Mouse (Mus musculus) frontal cortex, adult 2 months (tissue): ENCODE measurements around the gene Camk1d. TPM values are rescaled to one million over a fixed set of nuclear protein-coding genes. Genes with fewer than 3 reads are reported as not detected.

Experiments
- DNase-seq, 2 experiments: peaks; one replicate each; pipeline ENCODE4 v3.0.0; 2022; ENCODE audit warnings: low spot score in 1 of 2; ENCODE audit errors: extremely low spot score in 1 of 2
- polyA plus RNA-seq: library from polyadenylated mRNA; depleted of rRNA; stranded (reverse); fragments of >200 nt; gene quantifications from 2 replicates; pipeline ENCODE4 v1.2.3, GENCODE M21; 2012

Gene Camk1d
- polyA plus RNA-seq, 1 experiment: 32.6 TPM

GRCm38 (mm10) chr2:5669498-5670040 lies 44.7 kb downstream of the Camk1d start:
- DNase-seq: no peak

GRCm38 (mm10) chr2:5668940-5669339 lies 45.4 kb downstream of the Camk1d start:
- DNase-seq: no peak

- DNase-seq: no peak
Observed at GRCm38 (mm10) chr2:5663499-5663898, 50.8 kb downstream of the Camk1d start.

GRCm38 (mm10) chr2:5661946-5662345 lies 52.4 kb downstream of the Camk1d start:
- DNase-seq: no peak

- DNase-seq: no peak
Observed at GRCm38 (mm10) chr2:5658000-5658399, 56.3 kb downstream of the Camk1d start.

- no peak for DNase-seq
Observed at GRCm38 (mm10) chr2:5656326-5656725, 58.0 kb downstream of the Camk1d start.

GRCm38 (mm10) chr2:5652071-5652470 lies 62.2 kb downstream of the Camk1d start:
- DNase-seq: no peak

GRCm38 (mm10) chr2:5651285-5651870 lies 62.9 kb downstream of the Camk1d start:
- peak in 1 of 2 experiments; percentile 51 for DNase-seq

GRCm38 (mm10) chr2:5649226-5649625 lies 65.1 kb downstream of the Camk1d start:
- DNase-seq: no peak

- DNase-seq: peak in 1 of 2 experiments; percentile 40
Observed at GRCm38 (mm10) chr2:5648764-5649163, 65.6 kb downstream of the Camk1d start.

- DNase-seq: no peak
Observed at GRCm38 (mm10) chr2:5646322-5646721, 68.0 kb downstream of the Camk1d start.

GRCm38 (mm10) chr2:5645584-5645983 lies 68.7 kb downstream of the Camk1d start:
- DNase-seq: no peak

- no peak for DNase-seq
Observed at GRCm38 (mm10) chr2:5643937-5644336, 70.4 kb downstream of the Camk1d start.

GRCm38 (mm10) chr2:5643226-5643625 lies 71.1 kb downstream of the Camk1d start:
- DNase-seq: no peak

GRCm38 (mm10) chr2:5642624-5643023 lies 71.7 kb downstream of the Camk1d start:
- no peak for DNase-seq

- DNase-seq: no peak
Observed at GRCm38 (mm10) chr2:5641678-5642077, 72.6 kb downstream of the Camk1d start.

- no peak for DNase-seq
Observed at GRCm38 (mm10) chr2:5640586-5640985, 73.7 kb downstream of the Camk1d start.

GRCm38 (mm10) chr2:5636801-5637742 lies 77.2 kb downstream of the Camk1d start:
- DNase-seq: peak; percentile 39 to 87

- no peak for DNase-seq
Observed at GRCm38 (mm10) chr2:5632355-5632684, 82.0 kb downstream of the Camk1d start.

- DNase-seq: no peak
Observed at GRCm38 (mm10) chr2:5631676-5632354, 82.5 kb downstream of the Camk1d start.

- no peak for DNase-seq
Observed at GRCm38 (mm10) chr2:5630710-5631109, 83.6 kb downstream of the Camk1d start.
